Mouse (Mus musculus): ENCODE measurements around the gene Grm8. TPM values are rescaled to one million over a fixed set of nuclear protein-coding genes. Genes with fewer than 3 reads are reported as not detected.

Gene Grm8
- total RNA-seq, 2 experiments from 2014 or later: 0.04 TPM; not detected in 1

DNA sequence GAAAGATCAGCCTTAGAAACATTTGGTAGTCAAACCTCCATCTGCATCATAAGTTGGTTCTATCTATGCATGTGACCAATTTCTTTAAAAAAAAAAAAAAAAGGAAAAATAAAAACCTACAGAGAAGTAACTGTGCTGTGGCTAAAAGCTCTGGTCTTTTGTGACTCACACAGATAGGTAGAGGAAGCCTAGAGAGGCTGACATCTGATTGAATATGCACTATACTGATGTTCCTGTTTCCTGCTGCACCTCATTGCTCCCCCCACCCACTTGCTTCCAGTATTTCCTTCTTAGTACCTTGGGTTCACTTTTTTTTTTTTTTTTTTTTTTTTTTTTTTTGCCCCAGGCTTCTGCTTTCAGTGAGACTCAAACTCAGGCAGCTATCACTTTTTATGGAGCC, 824.6 kb downstream of the Grm8 start:
- ATAC-seq (ENCODE audit: poor library complexity, severe bottlenecking): no peak

DNA sequence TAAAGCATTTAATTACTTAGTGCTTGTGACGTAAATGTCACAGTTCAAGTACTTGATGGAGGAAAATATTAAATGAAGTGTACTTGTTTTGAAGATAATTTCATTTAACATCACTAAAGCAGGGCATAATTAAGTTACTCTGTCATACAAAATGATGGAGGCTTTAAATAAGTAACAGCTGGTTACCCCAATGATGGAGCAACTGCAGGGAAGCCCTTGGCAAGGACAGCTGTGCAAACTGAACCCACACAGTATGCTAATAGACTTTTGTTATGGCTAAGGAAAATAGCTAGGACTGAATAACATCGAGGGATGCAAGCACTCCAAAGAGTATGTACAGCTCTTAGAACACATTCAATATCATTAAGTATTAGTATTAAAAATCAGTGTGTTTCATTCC, 829.6 kb downstream of the Grm8 start:
- ATAC-seq (ENCODE audit: poor library complexity, severe bottlenecking): no peak

DNA sequence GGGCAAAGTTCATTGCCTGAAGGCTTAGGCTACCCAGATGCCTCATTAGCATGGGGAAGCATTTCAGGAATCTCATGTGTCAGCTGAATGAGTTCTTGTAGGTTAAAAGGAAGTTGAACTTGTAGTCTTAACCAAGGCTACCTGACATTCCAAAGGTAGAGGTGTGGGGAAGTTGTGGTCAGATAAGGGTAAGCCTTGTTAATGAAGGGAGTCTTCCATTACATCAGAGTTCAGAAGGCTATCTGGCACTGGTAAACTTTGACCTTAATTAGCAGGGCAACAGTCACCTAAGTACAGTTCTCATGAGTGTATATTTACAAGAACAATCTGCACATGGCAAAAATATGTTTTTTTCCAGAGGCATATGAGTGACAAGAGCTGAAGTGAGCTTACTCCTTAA, 870.0 kb downstream of the Grm8 start:
- ATAC-seq (ENCODE audit: poor library complexity, severe bottlenecking): no peak

DNA sequence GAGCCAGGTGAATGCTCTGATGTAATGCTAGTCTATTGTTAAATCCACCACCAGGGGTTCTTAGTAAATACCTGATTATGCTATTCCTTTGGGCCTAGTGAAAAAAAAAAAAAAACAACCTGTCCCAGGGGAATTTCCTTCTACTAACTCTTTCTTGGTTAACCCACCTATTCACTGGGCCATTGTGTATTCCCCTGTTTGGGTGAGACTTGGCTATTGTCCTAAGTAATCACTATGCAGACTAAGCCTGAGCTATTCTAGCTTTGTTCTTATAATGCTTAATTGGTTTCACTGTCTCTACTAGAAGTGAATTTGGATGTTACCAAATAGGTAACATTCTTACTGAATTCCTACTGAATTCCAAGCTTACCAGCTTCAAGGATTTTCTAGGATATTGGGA, 872.4 kb downstream of the Grm8 start:
- no peak for ATAC-seq (ENCODE audit: poor library complexity, severe bottlenecking)

DNA sequence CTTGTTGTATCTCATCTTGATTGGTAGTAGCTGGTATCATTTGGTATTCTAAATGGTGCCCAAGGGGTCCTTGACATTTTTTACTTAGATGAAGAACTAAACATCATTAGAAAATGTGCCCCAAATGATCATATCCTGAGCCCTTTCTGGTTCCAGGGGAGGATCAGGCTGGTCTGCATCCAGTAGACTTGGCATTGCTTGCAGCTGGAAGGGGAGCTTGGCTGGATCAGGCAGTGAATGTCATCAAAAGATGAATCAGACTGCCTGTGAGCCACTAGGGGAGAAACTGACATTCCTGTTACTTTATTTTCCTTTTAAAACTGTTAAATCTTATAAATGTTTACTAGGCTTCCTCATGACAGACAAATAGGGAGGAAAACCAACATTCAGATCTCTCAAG, 894.6 kb downstream of the Grm8 start:
- no peak for ATAC-seq (ENCODE audit: poor library complexity, severe bottlenecking)

DNA sequence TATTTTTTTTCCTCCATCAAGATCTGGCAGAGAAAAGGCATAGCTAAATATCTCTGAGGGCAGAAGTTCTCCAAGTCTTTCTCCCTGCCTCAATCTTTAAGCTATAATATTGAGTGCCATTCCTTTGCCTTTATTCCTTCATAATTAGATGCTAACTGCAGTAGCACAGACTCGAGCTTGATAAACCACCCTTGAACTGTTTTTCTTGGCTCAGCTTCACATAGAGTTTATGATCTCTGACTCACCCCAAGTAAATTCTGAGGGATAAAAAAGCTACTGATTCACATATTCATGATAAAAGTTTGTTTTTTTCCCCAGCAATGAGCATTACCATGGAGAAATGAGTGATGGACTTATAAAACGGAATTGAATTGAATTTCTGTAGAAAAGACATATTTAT, 895.0 kb downstream of the Grm8 start:
- ATAC-seq (ENCODE audit: poor library complexity, severe bottlenecking): no peak

All from megakaryocyte, adult 5-6 weeks (primary cell).